Mouse (Mus musculus) MEL (cell line): Measurements from ENCODE around the gene Vpreb3. TPM values are rescaled to one million over a fixed set of nuclear protein-coding genes. Genes with fewer than 3 reads are reported as not detected.

Experiments used
- DNase-seq: peaks from one replicate; pipeline ENCODE4 v3.0.0; 2011; ENCODE audit warnings: low read depth, low spot score
- H3K27ac ChIP-seq: 2 replicates; pipeline ENCODE4 v1.5.1; 2012; ENCODE audit warnings: low read depth, mild to moderate bottlenecking, control low read depth, low read length, moderate library complexity; ENCODE audit not compliant: control insufficient read depth
- H3K27me3 ChIP-seq, 2 experiments: fragments of 150-350 bp in 1 of 2; sonication (generic) in 1 of 2; 2 replicates each; pipeline ENCODE4 v1.6.1; 2012; ENCODE audit warnings: low read length in 2 of 2, mild to moderate bottlenecking in 2 of 2, improper control_type of control experiment in 1 of 2, moderate library complexity in 1 of 2; ENCODE audit not compliant: insufficient read depth in 2 of 2, control insufficient read depth in 1 of 2
- H3K36me3 ChIP-seq, 2 experiments: 2 replicates each; pipeline ENCODE4 v1.6.1; 2012 to 2014; ENCODE audit warnings: low read length in 2 of 2, improper control_type of control experiment in 1 of 2, inconsistent platforms in 1 of 2, mild to moderate bottlenecking in 1 of 2; ENCODE audit not compliant: insufficient read depth in 2 of 2, control insufficient read depth in 1 of 2
- H3K4me1 ChIP-seq, 2 experiments: fragments of 150-350 bp in 1 of 2; sonication (generic) in 1 of 2; 2 replicates each; pipeline ENCODE4 v1.6.1; 2012; ENCODE audit warnings: low read length in 2 of 2, improper control_type of control experiment in 1 of 2, mild to moderate bottlenecking in 1 of 2; ENCODE audit not compliant: insufficient read depth in 2 of 2, control insufficient read depth in 1 of 2
- H3K4me3 ChIP-seq, 2 experiments: fragments of 150-350 bp in 1 of 2; sonication (generic) in 1 of 2; 2 replicates each; pipeline ENCODE4 v1.5.1; 2012; ENCODE audit warnings: low read depth in 2 of 2, low read length in 2 of 2, mild to moderate bottlenecking in 2 of 2, moderate library complexity in 2 of 2, control low read depth in 1 of 2, improper control_type of control experiment in 1 of 2; ENCODE audit not compliant: control insufficient read depth in 1 of 2, insufficient read depth in 1 of 2
- H3K79me2 ChIP-seq: 2 replicates; pipeline ENCODE4 v1.6.1; 2012; ENCODE audit warnings: mild to moderate bottlenecking, low read length, moderate library complexity; ENCODE audit not compliant: control insufficient read depth, poor library complexity, insufficient read depth
- H3K9ac ChIP-seq: 2 replicates; pipeline ENCODE4 v1.6.1; 2012; ENCODE audit warnings: low read depth, mild to moderate bottlenecking, control low read depth, low read length, moderate library complexity; ENCODE audit not compliant: control insufficient read depth, poor library complexity, severe bottlenecking
- H3K9me3 ChIP-seq: fragments of 150-350 bp; sonication (generic); replicated peaks from 2 replicates; pipeline ENCODE4 v1.6.1; 2012; ENCODE audit warnings: mild to moderate bottlenecking, low read length, improper control_type of control experiment, moderate library complexity; ENCODE audit not compliant: insufficient read depth
- ELF1 ChIP-seq: IDR thresholded peaks from 2 replicates; pipeline ENCODE4 v1.6.1; 2014; ENCODE audit warnings: low read depth, mild to moderate bottlenecking, inconsistent platforms, low read length, improper control_type of control experiment, moderate library complexity
- EP300 ChIP-seq, 2 experiments: IDR thresholded peaks; 2 replicates each; pipeline ENCODE4 v1.6.1; 2011; ENCODE audit warnings: improper control_type of control experiment in 2 of 2, low read length in 2 of 2, low read depth in 1 of 2, mild to moderate bottlenecking in 1 of 2
- ETS1 ChIP-seq: IDR thresholded peaks from 2 replicates; pipeline ENCODE4 v1.6.1; 2012; ENCODE audit warnings: low read depth, mild to moderate bottlenecking, inconsistent platforms, low read length, improper control_type of control experiment, moderate library complexity
- GATA1 ChIP-seq: IDR thresholded peaks from 2 replicates; pipeline ENCODE4 v1.6.1; 2011; ENCODE audit warnings: low read depth, low read length, improper control_type of control experiment
- HCFC1 ChIP-seq: IDR thresholded peaks from 2 replicates; pipeline ENCODE4 v1.6.1; 2012; ENCODE audit warnings: low read depth, mild to moderate bottlenecking, inconsistent platforms, low read length, improper control_type of control experiment, moderate library complexity
- JUND ChIP-seq: IDR thresholded peaks from 2 replicates; pipeline ENCODE4 v1.6.1; 2011; ENCODE audit warnings: low read depth, mild to moderate bottlenecking, improper control_type of control experiment, low read length
- KAT2A ChIP-seq: conservative IDR thresholded peaks from 2 replicates; pipeline ENCODE4 v1.6.1; 2012; ENCODE audit warnings: low read depth, low read length, improper control_type of control experiment, inconsistent platforms
- MAFK ChIP-seq: IDR thresholded peaks from 2 replicates; pipeline ENCODE4 v1.6.1; 2011; ENCODE audit warnings: low read depth, mild to moderate bottlenecking, low read length, improper control_type of control experiment, borderline replicate concordance
- MAX ChIP-seq: IDR thresholded peaks from 2 replicates; pipeline ENCODE4 v1.6.1; 2011; ENCODE audit warnings: low read length, improper control_type of control experiment
- MXI1 ChIP-seq: IDR thresholded peaks from 2 replicates; pipeline ENCODE4 v1.6.1; 2011; ENCODE audit warnings: mild to moderate bottlenecking, low read depth, low read length, improper control_type of control experiment
- MYB ChIP-seq: IDR thresholded peaks from 2 replicates; pipeline ENCODE4 v1.6.1; 2011; ENCODE audit warnings: mild to moderate bottlenecking, low read depth, low read length, improper control_type of control experiment
- MYC ChIP-seq: IDR thresholded peaks from 2 replicates; pipeline ENCODE4 v1.6.1; 2011; ENCODE audit warnings: low read depth, mild to moderate bottlenecking, low read length, improper control_type of control experiment, moderate library complexity
- NRF1 ChIP-seq: IDR thresholded peaks from 2 replicates; pipeline ENCODE4 v1.6.1; 2014; ENCODE audit warnings: low read depth, mild to moderate bottlenecking, inconsistent platforms, low read length, improper control_type of control experiment, moderate library complexity; ENCODE audit not compliant: poor library complexity, insufficient read depth, severe bottlenecking
- POLR2A ChIP-seq, 2 experiments: IDR thresholded peaks; 2 replicates each; pipeline ENCODE4 v1.6.1; 2011 to 2012; ENCODE audit warnings: low read length in 2 of 2, mild to moderate bottlenecking in 2 of 2, control low read depth in 1 of 2, improper control_type of control experiment in 1 of 2, low read depth in 1 of 2, moderate library complexity in 1 of 2; ENCODE audit not compliant: control insufficient read depth in 1 of 2, insufficient read depth in 1 of 2, poor library complexity in 1 of 2
- POLR2AphosphoS2 ChIP-seq: IDR thresholded peaks from 2 replicates; pipeline ENCODE4 v1.6.1; 2011; ENCODE audit warnings: low read length, improper control_type of control experiment
- SIN3A ChIP-seq: IDR thresholded peaks from 2 replicates; pipeline ENCODE4 v1.6.1; 2012; ENCODE audit warnings: low read length, improper control_type of control experiment, inconsistent platforms
- SMC3 ChIP-seq: IDR thresholded peaks from 2 replicates; pipeline ENCODE4 v1.6.1; 2011; ENCODE audit warnings: low read depth, low read length, improper control_type of control experiment
- TBP ChIP-seq: IDR thresholded peaks from 2 replicates; pipeline ENCODE4 v1.8.0; 2011; ENCODE audit warnings: low read depth, low read length, improper control_type of control experiment
- TCF12 ChIP-seq: IDR thresholded peaks from 2 replicates; pipeline ENCODE4 v1.6.1; 2014; ENCODE audit warnings: low read depth, mild to moderate bottlenecking, inconsistent platforms, low read length, improper control_type of control experiment, moderate library complexity
- USF1 ChIP-seq: IDR thresholded peaks from 2 replicates; pipeline ENCODE4 v1.6.1; 2014; ENCODE audit warnings: low read depth, mild to moderate bottlenecking, inconsistent platforms, low read length, improper control_type of control experiment, moderate library complexity
- ZC3H11A ChIP-seq: IDR thresholded peaks from 2 replicates; pipeline ENCODE4 v1.6.1; 2012; ENCODE audit warnings: low read depth, mild to moderate bottlenecking, inconsistent platforms, low read length, improper control_type of control experiment
- ZKSCAN1 ChIP-seq: IDR thresholded peaks from 2 replicates; pipeline ENCODE4 v1.6.1; 2012; ENCODE audit warnings: low read depth, mild to moderate bottlenecking, inconsistent platforms, low read length, improper control_type of control experiment, moderate library complexity
- ZMIZ1 ChIP-seq: IDR thresholded peaks from 2 replicates; pipeline ENCODE4 v1.6.1; 2012; ENCODE audit warnings: low read depth, mild to moderate bottlenecking, inconsistent platforms, low read length, improper control_type of control experiment, moderate library complexity
- polyA plus RNA-seq, 2 experiments: library from polyadenylated mRNA; stranded (reverse) in 1 of 2; unstranded in 1 of 2; fragments of >175 nt in 1 of 2; fragments of >200 nt in 1 of 2; gene quantifications; 2 replicates each; pipeline versions ENCODE4 v1.2.1 to v1.2.4; 2012; ENCODE audit warnings: low replicate concordance in 2 of 2, low read depth in 1 of 2; ENCODE audit not compliant: insufficient read length in 2 of 2, insufficient read depth in 1 of 2, missing spikeins in 1 of 2
- total RNA-seq: library from RNA; depleted of rRNA; stranded (reverse); fragments of 300-350 nt; gene quantifications from 2 replicates; pipeline ENCODE4 v1.2.3, GENCODE M21; 2012; rRNA removed

Vpreb3 gene
- total RNA-seq (0.27 TPM in 1 of 2 replicates, not detected in the other), polyA plus RNA-seq (under 1 TPM in 1 of 2 experiments, not detected in 1; 0.88 TPM)

- peak within 1 kb of the TSS; percentile 18 for H3K9ac ChIP-seq
- H3K4me1 ChIP-seq, result peaks cover 8 to 40% of the 10 kb centered on the region in 2 experiments
- peaks cover 0 to 30% of the 10 kb centered on the region in 2 experiments; a peak in 2 of 4 replicates for H3K36me3 ChIP-seq
- H3K27me3 ChIP-seq, result no peaks in the 10 kb centered on the region
- H3K27ac ChIP-seq, result peak within 1 kb of the TSS; percentile 6
- no peaks in the 10 kb centered on the region; the same call in 1 of the 2 replicates for H3K79me2 ChIP-seq
- peak within 1 kb of the TSS; percentile 38 to 50 for H3K4me3 ChIP-seq
- DNase-seq, result peak; percentile 66
- no peaks in the 10 kb centered on the region for H3K9me3 ChIP-seq
- peak; percentile 4; the same call in 1 of the 2 replicates for TF ChIP-seq TCF12
- no peak for TF ChIP-seq ZC3H11A
- TF ChIP-seq ZKSCAN1, result no peak
- TF ChIP-seq GATA1, result 0 out of 2 replicates have a peak, but pooled peaks have one; percentile 28
- TF ChIP-seq SIN3A, result peak; percentile 29; the same call in 1 of the 2 replicates
- peak in 1 of 2 experiments; percentile 33; a peak in 1 of 4 replicates for TF ChIP-seq EP300 (IDR thresholded peaks at IDR 0.05; ENCODE audit: low read depth in 1 of 2, low read length in 2 of 2)
- 0 out of 2 replicates have a peak, but pooled peaks have one; percentile 25 for TF ChIP-seq ETS1
Observed at GRCm38 (mm10) chr10:75942736-75943477, at the start of gene Vpreb3. Gene Vpreb3 (plus strand): TSS chr10:75943057.

GRCm38 (mm10) chr10:75893089-75893750 lies 49.6 kb upstream of the Vpreb3 start, which contains the start of gene Derl3:
Gene Derl3 (plus strand): TSS chr10:75893413.
- Histone ChIP-seq H3K4me3 (peak within 1 kb of the TSS in 1 of 2 experiments; percentile 26; a peak in 3 of 4 replicates), H3K36me3 (peaks cover 0 to 2% of the 10 kb centered on the region in 2 experiments; a peak in 2 of 4 replicates)

More at GRCm38 (mm10) chr10:75893089-75893750, 49.6 kb upstream of the Vpreb3 start, which contains the start of gene Derl3:
- no peak within 1 kb of the TSS for H3K27ac ChIP-seq
- H3K79me2 ChIP-seq, result no peaks in the 10 kb centered on the region
- peak within 1 kb of the TSS; percentile 40; the same call in 1 of the 2 replicates for H3K9ac ChIP-seq
- no peaks in the 10 kb centered on the region for H3K27me3 ChIP-seq
- no peaks in the 10 kb centered on the region for H3K9me3 ChIP-seq
- no peaks in the 10 kb centered on the region for H3K4me1 ChIP-seq
- peak; percentile 99 for DNase-seq
- TF ChIP-seq HCFC1 (peak; percentile 69), POLR2AphosphoS2 (peak; percentile 49; the same call in 1 of the 2 replicates), MXI1 (peak; percentile 92), MYB (no peak), NRF1 (peak; percentile 49), ELF1 (peak; percentile 38; the same call in 1 of the 2 replicates), MYC (peak; percentile 68; the same call in 1 of the 2 replicates), POLR2A (IDR thresholded peaks at IDR 0.05; ENCODE audit: control insufficient read depth in 1 of 2, insufficient read depth in 1 of 2, low read depth in 1 of 2, low read length in 2 of 2, poor library complexity in 1 of 2) (0 out of 4 replicates have a peak, but pooled peaks have one; percentile 25 to 36), MAFK (no peak), ZMIZ1 (no peak), KAT2A (no peak), SIN3A (peak; percentile 99), SMC3 (0 out of 2 replicates have a peak, but pooled peaks have one; percentile 3), MAX (peak; percentile 100), TCF12 (no peak), USF1 (peak; percentile 90), TBP (no peak; the same call in 1 of the 2 replicates), JUND (no peak)
